Mouse (Mus musculus): ENCODE data around the gene Ifi203. TPM values are rescaled to one million over a fixed set of nuclear protein-coding genes. Genes with fewer than 3 reads are reported as not detected.
"Not testable (repeated sequence)": the region's sequence is repeated elsewhere in the genome, so short reads cannot be mapped to it uniquely, and the experiment has no call there.

Gene Ifi203
- total RNA-seq, 2 experiments from 2014 or later = 13.8 to 23.4 TPM

DNA sequence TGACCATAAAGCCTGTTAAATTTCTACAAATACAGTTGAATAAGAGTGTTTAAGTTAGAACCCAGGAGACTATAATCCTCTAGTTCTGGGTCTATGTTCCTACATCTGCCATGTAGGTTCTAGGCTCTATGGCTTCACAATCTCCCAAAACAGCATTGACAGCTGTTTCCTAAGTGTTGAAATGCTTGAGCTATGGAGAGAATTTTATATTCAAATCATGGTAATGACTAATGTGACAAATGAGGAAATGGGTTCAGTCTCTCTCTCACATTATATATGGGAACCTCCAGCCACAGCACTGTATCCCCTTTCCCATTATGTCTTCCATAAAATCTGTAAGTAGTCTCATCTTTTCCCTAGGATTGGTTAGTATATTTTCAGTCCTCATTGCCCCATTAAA lies 34.1 kb downstream of the Ifi203 start:
- not testable (repeated sequence) for ATAC-seq (replicated peaks; ENCODE audit: low FRiP score, poor library complexity, severe bottlenecking)

DNA sequence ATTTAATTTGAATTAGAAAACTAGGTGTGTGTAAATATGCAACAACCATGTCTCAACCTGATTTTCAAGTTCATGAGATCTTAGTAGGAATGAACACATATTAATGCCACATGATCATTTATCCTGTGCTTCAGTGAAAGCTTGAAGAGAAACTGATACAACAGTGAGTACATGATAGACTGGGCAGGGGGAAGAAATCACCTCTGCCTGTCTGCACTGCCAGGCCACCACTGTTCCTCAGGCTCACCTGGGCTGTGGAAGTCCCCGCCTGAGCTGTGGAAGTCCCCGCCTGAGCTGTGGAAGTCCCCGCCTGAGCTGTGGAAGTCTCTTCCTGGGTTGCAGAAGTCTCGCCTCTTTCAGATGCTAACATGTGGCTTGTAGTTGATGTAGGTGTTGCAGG lies 36.6 kb downstream of the Ifi203 start:
- not testable (repeated sequence) for ATAC-seq (replicated peaks; ENCODE audit: low FRiP score, poor library complexity, severe bottlenecking)

DNA sequence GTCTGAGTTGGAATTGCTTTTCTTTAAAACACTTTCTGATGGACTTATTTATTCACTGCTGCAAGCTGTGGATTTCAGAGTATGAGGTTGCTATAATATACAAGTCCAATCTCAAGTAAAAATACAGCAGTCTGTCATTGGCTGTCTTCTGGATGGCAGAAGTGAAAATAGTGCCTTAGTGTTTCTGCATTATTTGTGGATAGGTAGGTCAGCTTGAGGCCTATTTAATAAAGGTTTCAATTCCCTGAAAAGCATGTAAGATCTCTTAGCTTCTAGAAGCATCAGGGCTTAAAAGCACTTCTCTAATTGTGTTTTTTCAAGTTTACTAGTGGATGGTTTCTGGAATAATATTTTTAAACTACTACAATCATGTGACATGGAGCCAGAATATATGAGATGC lies 52.7 kb downstream of the Ifi203 start:
- not testable (repeated sequence) for ATAC-seq (replicated peaks; ENCODE audit: low FRiP score, poor library complexity, severe bottlenecking)

DNA sequence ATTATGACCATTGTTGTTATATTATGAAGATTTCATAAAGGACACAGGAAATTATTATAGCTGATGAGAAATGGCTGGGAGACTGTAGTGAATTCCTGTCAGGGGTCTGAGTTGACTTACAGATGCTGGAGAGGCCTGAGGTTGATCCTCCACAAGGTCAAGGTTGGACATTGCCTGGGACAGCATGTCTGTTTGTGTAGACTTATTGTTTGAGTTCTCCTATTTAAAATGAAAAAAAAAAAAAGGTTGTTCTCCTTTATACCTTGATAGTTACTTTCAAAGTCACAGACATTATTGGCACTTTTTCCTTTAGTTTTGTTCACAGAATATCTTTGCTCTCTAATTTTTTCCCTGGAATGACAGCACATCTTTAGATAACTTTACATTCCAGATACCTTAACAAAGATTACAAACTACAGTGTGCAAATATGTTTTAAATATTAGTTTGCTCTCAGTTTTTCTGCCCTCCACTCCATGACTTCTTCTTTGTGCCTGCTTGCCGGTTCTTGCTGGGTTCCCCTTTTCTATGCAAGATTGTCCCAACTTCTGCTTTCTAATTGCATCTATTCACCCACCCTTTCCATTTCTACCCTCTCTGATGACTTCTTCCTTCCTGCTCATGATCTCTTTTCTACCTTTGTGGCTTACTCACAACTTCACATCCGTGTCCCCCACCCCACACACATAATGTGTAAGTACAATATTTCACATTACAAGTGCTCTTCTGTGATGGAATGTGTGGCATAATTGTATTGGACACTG lies 55.3 kb downstream of the Ifi203 start:
- ATAC-seq (replicated peaks; ENCODE audit: low FRiP score, poor library complexity, severe bottlenecking) = 0 out of 2 replicates have a peak, but pooled peaks have one; percentile 14

DNA sequence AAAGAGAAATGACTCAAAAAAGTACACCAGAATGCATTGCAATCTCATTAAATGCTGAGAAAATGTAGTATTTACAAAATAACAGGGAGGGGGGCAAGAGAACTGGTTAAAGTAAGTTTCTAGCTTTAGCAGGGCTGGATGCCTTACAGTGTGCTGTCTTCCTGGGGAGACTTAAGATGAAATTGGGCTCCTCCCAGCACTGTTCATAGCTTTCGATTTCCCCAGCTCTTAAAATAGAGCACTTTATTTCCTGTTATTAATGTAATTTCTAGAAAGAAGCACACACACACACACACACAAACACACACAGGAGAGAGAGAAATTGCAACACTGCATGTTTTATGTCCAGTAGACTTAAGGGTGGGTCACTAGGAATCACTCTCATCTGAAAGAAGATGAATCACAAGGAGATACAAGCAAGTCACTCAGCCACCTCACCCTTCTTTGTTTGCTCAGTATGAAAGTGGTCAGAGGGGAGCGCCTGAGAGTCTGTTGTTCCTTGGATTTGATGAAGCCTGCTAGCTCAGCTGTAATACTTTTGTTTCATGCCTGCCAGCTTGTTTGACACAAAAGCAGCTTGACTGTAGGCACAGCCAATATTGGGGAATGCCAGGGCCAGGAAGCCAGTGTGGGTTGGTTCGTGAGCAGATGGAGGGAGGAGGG lies 62.3 kb downstream of the Ifi203 start:
- not testable (repeated sequence) for ATAC-seq (replicated peaks; ENCODE audit: low FRiP score, poor library complexity, severe bottlenecking)

DNA sequence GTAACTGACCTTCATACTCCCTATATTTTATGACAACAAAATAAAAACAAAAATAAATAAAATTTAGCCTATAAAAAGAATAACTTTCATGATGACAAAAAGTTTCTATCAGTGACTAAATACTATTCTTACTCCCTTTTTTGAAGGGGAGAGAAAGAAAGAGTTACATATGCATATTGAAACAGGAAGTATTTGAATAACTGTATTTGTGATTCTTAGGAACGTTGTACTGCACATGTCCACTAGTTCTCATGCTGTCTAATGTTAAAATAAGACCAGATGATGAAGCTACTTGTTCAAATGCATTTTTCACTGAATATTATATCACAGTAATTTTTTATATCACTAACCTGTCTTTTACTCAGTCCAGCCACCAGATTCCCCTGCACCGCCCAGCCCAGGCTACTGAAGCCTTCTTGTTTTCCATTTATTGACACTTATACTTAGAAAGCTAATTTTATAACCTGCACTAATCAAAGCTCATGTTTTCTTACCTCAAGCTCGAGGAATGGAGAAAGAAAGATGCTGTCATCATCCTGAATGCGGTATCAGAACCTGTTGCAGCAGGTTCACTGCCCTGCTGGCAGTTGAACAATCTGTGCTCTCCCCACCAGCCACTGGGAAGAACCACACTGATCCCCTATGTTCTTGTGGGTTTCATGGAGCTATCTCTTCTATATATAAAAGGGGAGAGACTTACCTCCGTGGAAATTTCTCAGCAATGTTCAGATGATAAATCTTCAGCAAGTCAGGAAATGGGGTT lies 63.1 kb downstream of the Ifi203 start:
- not testable (repeated sequence) for ATAC-seq (replicated peaks; ENCODE audit: low FRiP score, poor library complexity, severe bottlenecking)

DNA sequence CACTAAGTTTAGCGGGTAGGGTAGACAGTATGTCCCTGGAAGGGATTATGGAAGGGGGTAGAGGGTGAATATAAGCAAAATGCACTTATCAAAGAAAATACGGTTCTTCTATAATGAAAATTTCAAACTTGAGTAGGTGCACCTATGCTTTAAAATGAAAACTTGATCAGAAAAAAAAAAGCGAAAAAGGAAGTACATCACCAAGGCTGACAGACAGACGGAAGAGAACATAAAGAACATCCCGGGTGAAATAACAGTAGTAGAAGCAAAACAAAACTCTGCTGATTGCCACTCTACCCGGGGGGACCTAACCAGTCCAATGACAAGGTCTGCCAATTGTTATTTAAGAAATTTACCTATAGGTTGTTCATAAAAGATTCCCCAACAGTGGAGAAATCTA lies 64.2 kb downstream of the Ifi203 start:
- ATAC-seq (replicated peaks; ENCODE audit: low FRiP score, poor library complexity, severe bottlenecking) = not testable (repeated sequence)

DNA sequence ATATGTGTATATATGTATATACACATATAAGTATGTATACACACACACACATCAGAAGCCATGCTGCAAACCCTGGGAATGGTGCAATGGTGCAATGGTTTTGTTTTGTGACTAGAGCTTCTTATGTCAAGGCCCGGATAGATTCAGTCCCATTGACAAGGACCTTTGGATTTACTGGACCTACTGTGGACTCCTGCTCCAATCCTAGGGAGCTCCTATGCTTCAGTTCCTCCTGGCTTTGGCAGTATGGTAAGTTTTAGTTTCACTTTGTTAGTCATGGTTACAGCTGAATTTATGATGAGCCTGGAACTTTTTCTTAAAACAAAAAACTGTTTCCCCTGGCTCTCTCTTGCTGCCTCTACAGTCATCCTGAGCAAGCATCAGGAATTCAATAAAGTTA lies 65.3 kb downstream of the Ifi203 start:
- ATAC-seq (replicated peaks; ENCODE audit: low FRiP score, poor library complexity, severe bottlenecking) = 0 out of 2 replicates have a peak, but pooled peaks have one; percentile 36

Other genes starting within 250 kb of the Ifi203 start
- 3.1 and 21.9 TPM in 2 replicates for gene Ifi207, start 200.9 kb downstream of the Ifi203 start, total RNA-seq (2015; ENCODE audit: low replicate concordance)
- gene Ifi207, start 200.9 kb downstream of the Ifi203 start, total RNA-seq (2017; ENCODE audit: low replicate concordance) = 6.2 and 7.7 TPM in 2 replicates
- gene Ifi204, start 175.7 kb downstream of the Ifi203 start, total RNA-seq (2015; ENCODE audit: low replicate concordance) = 9.0 and 17.1 TPM in 2 replicates
- gene Ifi204, start 175.7 kb downstream of the Ifi203 start, total RNA-seq (2017; ENCODE audit: low replicate concordance) = 13.9 and 16.2 TPM in 2 replicates
- 11.9 and 20.0 TPM in 2 replicates for gene Ifi211, start 29.6 kb downstream of the Ifi203 start, total RNA-seq (2015; ENCODE audit: low replicate concordance)
- 9.3 and 13.3 TPM in 2 replicates for gene Ifi211, start 29.6 kb downstream of the Ifi203 start, total RNA-seq (2017; ENCODE audit: low replicate concordance)
- 35.4 and 38.7 TPM in 2 replicates for gene Mndal, start 181 bp downstream of the Ifi203 start, total RNA-seq (2015; ENCODE audit: low replicate concordance)
- 15.5 and 18.5 TPM in 2 replicates for gene Mndal, start 181 bp downstream of the Ifi203 start, total RNA-seq (2017; ENCODE audit: low replicate concordance)
- not detected in 2 replicates for gene Ifi202b, start 40.1 kb upstream of the Ifi203 start, total RNA-seq (2015; ENCODE audit: low replicate concordance)
- gene Ifi202b, start 40.1 kb upstream of the Ifi203 start, total RNA-seq (2017; ENCODE audit: low replicate concordance) = not detected in 2 replicates
- 2.3 and 3.3 TPM in 2 replicates for gene Ifi205, start 89.1 kb upstream of the Ifi203 start, total RNA-seq (2015; ENCODE audit: low replicate concordance)
- 0.85 TPM in 1 of 2 replicates, not detected in the other for gene Ifi205, start 89.1 kb upstream of the Ifi203 start, total RNA-seq (2017; ENCODE audit: low replicate concordance)
- not detected in 2 replicates for gene Olfr433, start 98.0 kb upstream of the Ifi203 start, total RNA-seq (2015; ENCODE audit: low replicate concordance)
- gene Olfr433, start 98.0 kb upstream of the Ifi203 start, total RNA-seq (2017; ENCODE audit: low replicate concordance) = not detected in 2 replicates
- gene Olfr432, start 106.5 kb upstream of the Ifi203 start, total RNA-seq (2015; ENCODE audit: low replicate concordance) = not detected in 2 replicates
- not detected in 2 replicates for gene Olfr432, start 106.5 kb upstream of the Ifi203 start, total RNA-seq (2017; ENCODE audit: low replicate concordance)
- not detected in 2 replicates for gene Olfr430, start 123.9 kb upstream of the Ifi203 start, total RNA-seq (2015; ENCODE audit: low replicate concordance)
- 0.42 TPM in 1 of 2 replicates, not detected in the other for gene Olfr430, start 123.9 kb upstream of the Ifi203 start, total RNA-seq (2017; ENCODE audit: low replicate concordance)
- not detected in 2 replicates for gene Olfr429, start 141.7 kb upstream of the Ifi203 start, total RNA-seq (2015; ENCODE audit: low replicate concordance)
- gene Olfr429, start 141.7 kb upstream of the Ifi203 start, total RNA-seq (2017; ENCODE audit: low replicate concordance) = not detected in 2 replicates
- gene Olfr427, start 154.2 kb upstream of the Ifi203 start, total RNA-seq (2015; ENCODE audit: low replicate concordance) = not detected in 2 replicates
- not detected in 2 replicates for gene Olfr427, start 154.2 kb upstream of the Ifi203 start, total RNA-seq (2017; ENCODE audit: low replicate concordance)
- 2.1 TPM in 1 of 2 replicates, not detected in the other for gene Olfr231, start 178.5 kb upstream of the Ifi203 start, total RNA-seq (2015; ENCODE audit: low replicate concordance)
- gene Olfr231, start 178.5 kb upstream of the Ifi203 start, total RNA-seq (2017; ENCODE audit: low replicate concordance) = not detected in 2 replicates
- gene Olfr424, start 188.8 kb upstream of the Ifi203 start, total RNA-seq (2015; ENCODE audit: low replicate concordance) = not detected in 2 replicates
- gene Olfr424, start 188.8 kb upstream of the Ifi203 start, total RNA-seq (2017; ENCODE audit: low replicate concordance) = not detected in 2 replicates
- 0.38 TPM in 1 of 2 replicates, not detected in the other for gene Olfr420, start 213.0 kb upstream of the Ifi203 start, total RNA-seq (2015; ENCODE audit: low replicate concordance)
- 1.8 and 2.0 TPM in 2 replicates for gene Olfr420, start 213.0 kb upstream of the Ifi203 start, total RNA-seq (2017; ENCODE audit: low replicate concordance)
- gene Spta1, start 230.1 kb upstream of the Ifi203 start, total RNA-seq (2015; ENCODE audit: low replicate concordance) = 279 and 284 TPM in 2 replicates
- 931 and 1,200 TPM in 2 replicates for gene Spta1, start 230.1 kb upstream of the Ifi203 start, total RNA-seq (2017; ENCODE audit: low replicate concordance)